ENCODE assay signal across 16 mouse cellular contexts in the genomic region with DNA sequence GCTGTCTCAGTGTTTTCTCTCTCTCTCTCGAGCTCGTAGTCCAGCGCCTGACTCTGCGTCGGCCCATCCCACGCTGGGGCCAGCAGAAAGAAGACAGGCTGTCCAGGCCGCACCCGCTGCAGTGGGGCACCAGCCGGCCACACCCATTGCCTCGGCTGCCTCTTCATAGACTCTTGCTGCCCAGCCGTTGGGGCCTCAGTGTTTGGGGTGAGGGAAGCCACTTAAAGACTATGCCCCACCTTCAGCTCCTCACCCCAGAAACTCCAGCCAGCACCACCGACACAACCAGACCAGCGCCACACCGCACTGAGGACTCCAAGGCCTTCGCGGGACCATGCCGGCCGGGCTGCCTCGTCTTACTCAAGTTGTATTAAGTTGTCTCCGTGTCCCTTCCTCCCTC. TPM values are rescaled to one million over a fixed set of nuclear protein-coding genes. Genes with fewer than 3 reads are reported as not detected.
DNase-seq lines count a peak whose midpoint lies in the region; ATAC-seq and TF ChIP-seq lines count a peak whose summit lies in the region.
"Had no signal": no experiment of that assay in that cellular context is flagged by ENCODE, and none has a peak within 500 bp of the region (broad histone marks: within the 10 kb centered on the region; RNA-seq: fewer than 3 reads in every experiment).

No protein-coding gene starts in this region.

- no peak for ATAC-seq in liver, embryonic 11.5 days (replicated peaks; ENCODE audit: low FRiP score)
- ATAC-seq in G1E (ENCODE audit: extremely low read depth, insufficient number of reproducible peaks, low FRiP score, poor library complexity, severe bottlenecking), result peak; percentile 24; the same call in 1 of the 2 replicates
- no peak for ATAC-seq in liver, embryonic 13.5 days (ENCODE audit: low read depth)
- ATAC-seq: forebrain, embryonic 16.5 days; hindbrain, postnatal 0 days had no signal

- H3K27ac ChIP-seq in liver, embryonic 11.5 days (ENCODE audit: low read depth, low read length), result no peak overlapping the region
- no peak overlapping the region; the same call in 1 of the 2 replicates for H3K27ac ChIP-seq in liver, embryonic 13.5 days
- no peak overlapping the region for H3K27ac ChIP-seq in hindbrain, embryonic 10.5 days
- H3K27ac ChIP-seq: limb, embryonic 10.5 days had no signal

- no peak overlapping the region for H3K4me3 ChIP-seq in liver, embryonic 11.5 days (ENCODE audit: low read depth, low read length)
- peak overlapping the region; percentile 84; the same call in 1 of the 2 replicates for H3K4me3 ChIP-seq in G1E (ENCODE audit: low read depth, low read length)
- no peak overlapping the region for H3K4me3 ChIP-seq in liver, embryonic 13.5 days (replicated peaks)
- H3K4me3 ChIP-seq in hindbrain, embryonic 10.5 days, result no peak overlapping the region
- H3K4me3 ChIP-seq: limb, embryonic 10.5 days had no signal

- no peak for TF ChIP-seq CTCF in G1E (IDR thresholded peaks at IDR 0.05; ENCODE audit: low read depth, low read length)

- no peak overlapping the region for H3K9ac ChIP-seq in liver, embryonic 11.5 days (ENCODE audit: low read depth, low read length)
- H3K9ac ChIP-seq in liver, embryonic 13.5 days, result no peak overlapping the region
- H3K9ac ChIP-seq: heart, embryonic 15.5 days had no signal

- H3K36me3 ChIP-seq in liver, embryonic 11.5 days (ENCODE audit: control insufficient read depth, insufficient read depth, low read length), result peaks cover 46% of the 10 kb centered on the region
- peaks cover 63% of the 10 kb centered on the region for H3K36me3 ChIP-seq in G1E (replicated peaks)
- peaks cover 59% of the 10 kb centered on the region for H3K36me3 ChIP-seq in liver, embryonic 13.5 days
- H3K36me3 ChIP-seq in hindbrain, embryonic 10.5 days, result peaks cover 60% of the 10 kb centered on the region

- H3K9me3 ChIP-seq in liver, embryonic 11.5 days (ENCODE audit: control insufficient read depth, low read length), result no peaks in the 10 kb centered on the region
- no peaks in the 10 kb centered on the region for H3K9me3 ChIP-seq in G1E (replicated peaks)
- H3K9me3 ChIP-seq in liver, embryonic 13.5 days (replicated peaks), result no peaks in the 10 kb centered on the region
- H3K9me3 ChIP-seq in hindbrain, embryonic 10.5 days, result peaks cover 3% of the 10 kb centered on the region; the same call in 1 of the 2 replicates
- H3K9me3 ChIP-seq: heart, embryonic 15.5 days; limb, embryonic 10.5 days had no signal

- H3K27me3 ChIP-seq in liver, embryonic 11.5 days (replicated peaks; ENCODE audit: control insufficient read depth, insufficient read depth, low read length), result peaks cover 7% of the 10 kb centered on the region
- H3K27me3 ChIP-seq in G1E (ENCODE audit: insufficient read depth, low read length), result no peaks in the 10 kb centered on the region
- H3K27me3 ChIP-seq in liver, embryonic 13.5 days, result peaks cover 9% of the 10 kb centered on the region
- peaks cover 25% of the 10 kb centered on the region for H3K27me3 ChIP-seq in hindbrain, embryonic 10.5 days (ENCODE audit: insufficient read depth, poor library complexity, severe bottlenecking)

- peaks cover 19% of the 10 kb centered on the region for H3K4me1 ChIP-seq in liver, embryonic 11.5 days (replicated peaks; ENCODE audit: control insufficient read depth, insufficient read depth, low read length)
- H3K4me1 ChIP-seq in G1E (ENCODE audit: insufficient read depth, low read depth, low read length), result peaks cover 90% of the 10 kb centered on the region
- peaks cover 52% of the 10 kb centered on the region for H3K4me1 ChIP-seq in liver, embryonic 13.5 days (replicated peaks)
- H3K4me1 ChIP-seq in hindbrain, embryonic 10.5 days (replicated peaks), result peaks cover 31% of the 10 kb centered on the region

- WGBS in liver, embryonic 11.5 days, result 85% methylated on average over 20 of the region's 20 CpGs
- 66% methylated on average over 20 of the region's 20 CpGs for WGBS in liver, embryonic 13.5 days (ENCODE audit: insufficient replicate concordance)
- WGBS in hindbrain, embryonic 10.5 days, result 94% methylated on average over 20 of the region's 20 CpGs

- peak; percentile 62 for DNase-seq in cerebellum, adult 9-10 months
- DNase-seq in cerebellum, postnatal 4 days (ENCODE audit: low spot score in 2 of 2), result no peak
- peak; percentile 37 for DNase-seq in liver
- no peak for DNase-seq in liver, embryonic 11.5 days (ENCODE audit: low spot score)
- DNase-seq in G1E (ENCODE audit: low spot score), result no peak
- no peak for DNase-seq in liver, embryonic 13.5 days
- DNase-seq in ovary, adult 18-20 months (ENCODE audit: low spot score), result no peak
- no peak for DNase-seq in hindbrain, embryonic 10.5 days (ENCODE audit: low spot score)
- DNase-seq: adrenal gland, postnatal 36 days; lung, adult 2 months; spleen, adult 18-20 months had no signal

- no peak overlapping the region for H3K4me2 ChIP-seq in liver, embryonic 11.5 days
- H3K4me2 ChIP-seq in liver, embryonic 13.5 days, result 0 out of 2 replicates have a peak overlapping the region, but pooled peaks have one; percentile 11

RNA-seq across cellular contexts. Expression of gene Leng9, which starts 2.8 kb away (rescaled TPM):
- polyA plus RNA-seq in liver, embryonic 11.5 days (2014; fragmentation: Nextera tagmentation; extraction: Ambion mirVana), result 1.8 TPM in 2 replicates
- total RNA-seq in G1E (2014; fragmentation: Nextera tagmentation), result 4.6 and 5.4 TPM in 2 replicates
- total RNA-seq in G1E (2017), result 3.7 TPM in 2 replicates
- polyA plus RNA-seq in G1E (2012), result 1.8 and 2.9 TPM in 2 replicates
- polyA plus RNA-seq in liver, embryonic 13.5 days (2015; fragmentation: Nextera tagmentation; extraction: Ambion mirVana), result 0.83 and 0.88 TPM in 2 replicates
- 1.6 and 2.5 TPM in 2 replicates for polyA plus RNA-seq in hindbrain, embryonic 10.5 days (2016; fragmentation: Nextera tagmentation; extraction: Ambion mirVana)

RNA-seq across cellular contexts. Expression of gene Leng8, which starts 10.5 kb away (rescaled TPM):
- polyA plus RNA-seq in liver, embryonic 11.5 days (2014; fragmentation: Nextera tagmentation; extraction: Ambion mirVana), result 43.6 and 48.1 TPM in 2 replicates
- 125 and 154 TPM in 2 replicates for total RNA-seq in G1E (2014; fragmentation: Nextera tagmentation)
- total RNA-seq in G1E (2017), result 37.5 and 40.8 TPM in 2 replicates
- 132 and 135 TPM in 2 replicates for polyA plus RNA-seq in G1E (2012)
- 16.3 and 22.9 TPM in 2 replicates for polyA plus RNA-seq in liver, embryonic 13.5 days (2015; fragmentation: Nextera tagmentation; extraction: Ambion mirVana)
- polyA plus RNA-seq in hindbrain, embryonic 10.5 days (2016; fragmentation: Nextera tagmentation; extraction: Ambion mirVana), result 68.7 and 91.4 TPM in 2 replicates

RNA-seq across cellular contexts. Expression of gene Cdc42ep5, which starts 17.3 kb away (rescaled TPM):
- 20.0 and 22.8 TPM in 2 replicates for polyA plus RNA-seq in liver, embryonic 11.5 days (2014; fragmentation: Nextera tagmentation; extraction: Ambion mirVana)
- 1.3 TPM in 1 of 2 replicates, not detected in the other for total RNA-seq in G1E (2014; fragmentation: Nextera tagmentation)
- total RNA-seq in G1E (2017), result 0.33 and 0.52 TPM in 2 replicates
- 0.62 and 0.83 TPM in 2 replicates for polyA plus RNA-seq in G1E (2012)
- polyA plus RNA-seq in liver, embryonic 13.5 days (2015; fragmentation: Nextera tagmentation; extraction: Ambion mirVana), result 8.0 and 8.5 TPM in 2 replicates
- polyA plus RNA-seq in hindbrain, embryonic 10.5 days (2016; fragmentation: Nextera tagmentation; extraction: Ambion mirVana), result 16.9 and 23.5 TPM in 2 replicates
- total RNA-seq: megakaryocyte progenitor cell, adult 5-6 weeks had no signal

RNA-seq across cellular contexts. Expression of gene Ttyh1, which starts 28.2 kb away (rescaled TPM):
- 0.58 and 0.85 TPM in 2 replicates for polyA plus RNA-seq in liver, embryonic 11.5 days (2014; fragmentation: Nextera tagmentation; extraction: Ambion mirVana)
- not detected in 2 replicates for total RNA-seq in G1E (2014; fragmentation: Nextera tagmentation)
- 0.06 and 0.11 TPM in 2 replicates for total RNA-seq in G1E (2017)
- not detected in 2 replicates for polyA plus RNA-seq in G1E (2012)
- 0.36 and 0.52 TPM in 2 replicates for polyA plus RNA-seq in liver, embryonic 13.5 days (2015; fragmentation: Nextera tagmentation; extraction: Ambion mirVana)
- 31.2 and 67.4 TPM in 2 replicates for polyA plus RNA-seq in hindbrain, embryonic 10.5 days (2016; fragmentation: Nextera tagmentation; extraction: Ambion mirVana)

Comparison
In these comparisons a context has a peak if more than half of its experiments do, and no peak if none do; other contexts are left out.
1. DNase-seq: peak in cerebellum, adult 9-10 months (single experiment) and liver (single experiment); none in cerebellum, postnatal 4 days (0 of 2), liver, embryonic 11.5 days (single experiment), G1E (single experiment), liver, embryonic 13.5 days (single experiment), ovary, adult 18-20 months (single experiment) and hindbrain, embryonic 10.5 days (single experiment).